ENCODE assay signal across 24 mouse cellular contexts in the genomic region with DNA sequence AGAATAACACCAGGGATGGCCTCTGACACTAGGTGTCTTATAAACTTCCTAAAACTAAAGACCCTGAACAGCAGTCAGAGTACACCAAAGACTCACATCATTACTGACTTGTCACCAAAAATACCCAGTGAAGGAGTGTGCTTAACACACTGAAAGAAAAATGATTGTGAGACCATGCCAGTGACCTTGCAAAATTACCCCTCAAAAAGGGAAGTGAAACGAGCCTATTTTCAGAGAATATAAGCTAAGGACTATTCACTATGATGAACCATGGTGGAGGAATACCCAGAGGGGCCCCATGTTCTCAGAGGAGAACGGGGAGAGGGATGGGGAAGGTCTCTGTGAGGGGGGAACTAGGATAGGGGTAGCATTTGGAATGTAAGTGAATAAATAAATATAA.
"Had no signal": no experiment of that assay in that cellular context is flagged by ENCODE, and none has a peak within 500 bp of the region (broad histone marks: within the 10 kb centered on the region; RNA-seq: fewer than 3 reads in every experiment).

No protein-coding gene starts in this region.

- ATAC-seq: intestine, postnatal 0 days; midbrain, embryonic 15.5 days had no signal

- H3K4me2 ChIP-seq: limb, embryonic 12.5 days; limb, embryonic 15.5 days; liver, embryonic 11.5 days; lung, embryonic 15.5 days; midbrain, embryonic 12.5 days; midbrain, embryonic 15.5 days; neural tube, embryonic 12.5 days; neural tube, embryonic 15.5 days had no signal

- H3K4me1 ChIP-seq: limb, embryonic 12.5 days; limb, embryonic 15.5 days; lung, embryonic 15.5 days; midbrain, embryonic 12.5 days; midbrain, embryonic 15.5 days; neural tube, embryonic 12.5 days; neural tube, embryonic 15.5 days had no signal

- H3K9me3 ChIP-seq: limb, embryonic 12.5 days; limb, embryonic 15.5 days; lung, embryonic 15.5 days; midbrain, embryonic 12.5 days; midbrain, embryonic 15.5 days; neural tube, embryonic 12.5 days; neural tube, embryonic 15.5 days had no signal

- H3K4me3 ChIP-seq: layer of hippocampus, adult 2 months; limb, embryonic 12.5 days; limb, embryonic 15.5 days; lung, embryonic 15.5 days; midbrain, embryonic 12.5 days; midbrain, embryonic 15.5 days; neural tube, embryonic 12.5 days; neural tube, embryonic 15.5 days had no signal

- DNase-seq: kidney, adult 2 months; kidney, postnatal 25 days; layer of hippocampus, adult 9-11 months; left cerebral cortex, postnatal 4 days; lung, adult 18-20 months; lung, postnatal 10 days; lung, postnatal 36 days; right cerebral cortex, adult 18-20 months; right cerebral cortex, postnatal 14 days; right cerebral cortex, postnatal 4 days; thymus, postnatal 25 days had no signal

- H3K27me3 ChIP-seq: limb, embryonic 12.5 days; limb, embryonic 15.5 days; lung, embryonic 15.5 days; midbrain, embryonic 12.5 days; midbrain, embryonic 15.5 days; neural tube, embryonic 12.5 days; neural tube, embryonic 15.5 days had no signal

- H3K36me3 ChIP-seq: limb, embryonic 12.5 days; limb, embryonic 15.5 days; lung, embryonic 15.5 days; midbrain, embryonic 12.5 days; midbrain, embryonic 15.5 days; neural tube, embryonic 12.5 days; neural tube, embryonic 15.5 days had no signal

- H3K9ac ChIP-seq: limb, embryonic 12.5 days; limb, embryonic 15.5 days; liver, embryonic 14.5 days; lung, embryonic 15.5 days; midbrain, embryonic 12.5 days; midbrain, embryonic 15.5 days; neural tube, embryonic 12.5 days; neural tube, embryonic 15.5 days had no signal

- H3K27ac ChIP-seq: kidney, postnatal 0 days; layer of hippocampus, adult 2 months; limb, embryonic 12.5 days; limb, embryonic 15.5 days; liver, embryonic 14.5 days; lung, embryonic 15.5 days; midbrain, embryonic 12.5 days; midbrain, embryonic 15.5 days; neural tube, embryonic 12.5 days; neural tube, embryonic 15.5 days; stomach, postnatal 0 days had no signal
